Mouse (Mus musculus) hindbrain, postnatal 0 days (tissue): ENCODE results near the gene Sugp2. TPM values are rescaled to one million over a fixed set of nuclear protein-coding genes. Genes with fewer than 3 reads are reported as not detected.

Experiments
- ATAC-seq: fragments of 200-750 bp; cut with Nextera tagmentation; 2 replicates; pipeline ENCODE4 v1.8.0; 2017; ENCODE audit warnings: mild to moderate bottlenecking, moderate TSS enrichment, moderate library complexity
- DNase-seq: peaks from one replicate; pipeline ENCODE4 v3.0.0-alpha.2; 2015; ENCODE audit warnings: low spot score
- H3K27ac ChIP-seq: fragments of 300-500 bp; sonication (generic); 2 replicates; pipeline ENCODE4 v1.5.1; 2014; ENCODE audit warnings: mild to moderate bottlenecking
- H3K27me3 ChIP-seq: fragments of 300-500 bp; sonication (generic); 2 replicates; pipeline ENCODE4 v1.6.1; 2014; ENCODE audit warnings: low read length, mixed read lengths; ENCODE audit not compliant: insufficient read depth
- H3K36me3 ChIP-seq: fragments of 300-500 bp; sonication (generic); 2 replicates; pipeline ENCODE4 v1.6.1; 2014; ENCODE audit warnings: low read length, mixed read lengths; ENCODE audit not compliant: insufficient read depth
- H3K4me1 ChIP-seq: fragments of 300-500 bp; sonication (generic); 2 replicates; pipeline ENCODE4 v1.6.1; 2014; ENCODE audit warnings: antibody characterized with exemption, low read length, mixed read lengths; ENCODE audit not compliant: insufficient read depth
- H3K4me2 ChIP-seq: fragments of 300-500 bp; sonication (generic); 2 replicates; pipeline ENCODE4 v1.6.1; 2014; ENCODE audit warnings: low read depth, mild to moderate bottlenecking, low read length, moderate library complexity, mixed read lengths
- H3K4me3 ChIP-seq: fragments of 300-500 bp; sonication (generic); 2 replicates; pipeline ENCODE4 v1.5.1; 2014; ENCODE audit warnings: low read length
- H3K9ac ChIP-seq: fragments of 300-500 bp; sonication (generic); replicated peaks from 2 replicates; pipeline ENCODE4 v1.6.1; 2014; ENCODE audit warnings: mild to moderate bottlenecking, low read length, moderate library complexity, mixed read lengths
- H3K9me3 ChIP-seq: fragments of 300-500 bp; sonication (generic); 2 replicates; pipeline ENCODE4 v1.6.1; 2016; ENCODE audit warnings: low read length, mixed read lengths
- CTCF ChIP-seq: IDR thresholded peaks from 2 replicates; pipeline ENCODE4 v1.5.1; 2016; ENCODE audit warnings: antibody characterized with exemption, control low read depth, low read depth
- WGBS: fragments of 180-500 bp; shearing (Covaris S2); extraction: QIAGEN DNeasy Blood & Tissue Kit; methylation state at CpG from one replicate; pipeline ENCODE4 v1.1.7; 2014; 5-methylcytosine and 5-hydroxymethylcytosine counted together
- polyA plus RNA-seq: library from polyadenylated mRNA; unstranded; fragments of >200 nt; fragmentation: Nextera tagmentation; extraction: Ambion mirVana; gene quantifications from 2 replicates; pipeline ENCODE4 v1.2.1, GENCODE M21; 2015
- total RNA-seq: library from RNA; depleted of rRNA; stranded (reverse); fragments of >200 nt; gene quantifications from 2 replicates; pipeline ENCODE4 v1.2.3, GENCODE M21; 2014

Sugp2 gene
- total and polyA plus RNA-seq, 2 experiments from 2014 or later: 61.4 to 123 TPM

- peak; percentile 19 for DNase-seq
- peak overlapping the region; percentile 92 for H3K9ac ChIP-seq
- no peak for TF ChIP-seq CTCF
- peaks cover 11% of the 10 kb centered on the region; the same call in 1 of the 2 replicates for H3K4me1 ChIP-seq
- peak overlapping the region; percentile 92 for H3K4me3 ChIP-seq
- peak overlapping the region; percentile 74 for H3K4me2 ChIP-seq
- no peaks in the 10 kb centered on the region for H3K9me3 ChIP-seq
- ATAC-seq: peak; percentile 11; the same call in 1 of the 2 replicates
- peak overlapping the region; percentile 98 for H3K27ac ChIP-seq
- 6% methylated on average over 13 of the region's 13 CpGs for WGBS
- peaks cover 41% of the 10 kb centered on the region; the same call in 1 of the 2 replicates for H3K36me3 ChIP-seq
- H3K27me3 ChIP-seq: no peaks in the 10 kb centered on the region
Measured at GRCm38 (mm10) chr8:70233606-70234005, 420 bp upstream of the Sugp2 start.

DNA sequence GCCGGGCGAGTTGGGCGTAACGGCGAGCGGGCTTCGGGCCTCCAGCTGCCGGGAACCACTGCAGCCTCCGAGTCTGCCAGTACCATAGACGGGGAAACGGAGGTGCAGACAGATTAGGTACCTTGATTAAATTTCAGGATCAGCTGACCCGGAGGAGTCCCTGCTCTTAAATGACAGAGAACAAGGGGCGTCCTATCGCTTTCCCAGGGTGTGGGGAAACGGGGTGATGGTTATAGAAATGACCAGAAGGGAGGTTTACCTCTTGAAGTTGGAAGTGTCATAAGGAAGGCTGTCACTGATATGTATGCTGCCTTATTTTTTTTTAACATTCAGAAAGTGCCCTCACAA, 729 bp downstream of the Sugp2 start:
- Histone ChIP-seq H3K9ac (peak overlapping the region; percentile 92), H3K36me3 (peaks cover 39% of the 10 kb centered on the region; the same call in 1 of the 2 replicates), H3K27me3 (no peaks in the 10 kb centered on the region), H3K9me3 (no peaks in the 10 kb centered on the region), H3K4me3 (peak overlapping the region; percentile 92), H3K4me1 (peaks cover 11% of the 10 kb centered on the region; the same call in 1 of the 2 replicates), H3K27ac (peak overlapping the region; percentile 98), H3K4me2 (peak overlapping the region; percentile 74)
- WGBS: under 1% methylated on average over 15 of the region's 15 CpGs
- no peak for TF ChIP-seq CTCF
- DNase-seq (no peak), ATAC-seq (no peak)

DNA sequence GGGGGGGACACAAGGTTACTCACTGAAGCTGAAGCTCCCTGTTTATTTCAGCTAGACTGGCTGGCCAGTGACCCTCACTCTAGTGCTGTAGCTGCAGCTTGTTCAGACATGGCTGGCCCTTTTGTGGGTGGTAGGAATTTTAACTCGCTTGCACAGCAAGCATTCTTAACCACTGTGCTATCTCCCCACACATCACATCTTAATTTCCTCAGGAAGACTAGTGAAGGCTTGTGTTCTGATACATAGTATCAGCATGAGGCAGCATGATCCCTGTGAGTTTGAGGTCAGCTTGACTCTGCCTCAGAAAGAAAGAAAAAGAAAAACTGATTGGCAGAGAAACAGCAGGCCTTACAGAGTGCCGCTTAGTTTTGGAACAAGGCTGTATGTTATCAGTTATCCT, 3.8 kb downstream of the Sugp2 start:
- Histone ChIP-seq H3K27ac (no peak overlapping the region), H3K4me2 (no peak overlapping the region), H3K4me3 (no peak overlapping the region), H3K36me3 (peaks cover 54% of the 10 kb centered on the region; the same call in 1 of the 2 replicates), H3K9me3 (no peaks in the 10 kb centered on the region), H3K27me3 (no peaks in the 10 kb centered on the region), H3K9ac (no peak overlapping the region), H3K4me1 (peaks cover 7% of the 10 kb centered on the region; the same call in 1 of the 2 replicates)
- TF ChIP-seq CTCF: no peak
- no peak for ATAC-seq
- 84% methylated on average over 2 of the region's 2 CpGs for WGBS
- DNase-seq: no peak

- 88% methylated on average over 5 of the region's 5 CpGs for WGBS
- Histone ChIP-seq H3K9ac (no peak overlapping the region), H3K36me3 (peaks cover 67% of the 10 kb centered on the region), H3K4me2 (no peak overlapping the region), H3K4me1 (no peaks in the 10 kb centered on the region; the same call in 1 of the 2 replicates), H3K4me3 (no peak overlapping the region), H3K9me3 (no peaks in the 10 kb centered on the region), H3K27ac (no peak overlapping the region), H3K27me3 (no peaks in the 10 kb centered on the region)
- DNase-seq: no peak
- no peak for ATAC-seq
- TF ChIP-seq CTCF: no peak
Measured at GRCm38 (mm10) chr8:70240642-70241041, 6.6 kb downstream of the Sugp2 start.

GRCm38 (mm10) chr8:70246622-70247021, 12.6 kb downstream of the Sugp2 start:
- 84% methylated on average over 6 of the region's 6 CpGs for WGBS
- no peak for ATAC-seq
- Histone ChIP-seq H3K36me3 (peaks cover 60% of the 10 kb centered on the region), H3K4me3 (no peak overlapping the region), H3K9me3 (no peaks in the 10 kb centered on the region), H3K9ac (no peak overlapping the region), H3K27me3 (no peaks in the 10 kb centered on the region), H3K27ac (no peak overlapping the region), H3K4me2 (no peak overlapping the region), H3K4me1 (no peaks in the 10 kb centered on the region)
- DNase-seq: no peak
- no peak for TF ChIP-seq CTCF

GRCm38 (mm10) chr8:70247841-70248240, 13.8 kb downstream of the Sugp2 start:
- DNase-seq: peak; percentile 61
- H3K27me3 ChIP-seq: no peaks in the 10 kb centered on the region
- no peaks in the 10 kb centered on the region for H3K9me3 ChIP-seq
- no peak overlapping the region for H3K4me2 ChIP-seq
- H3K27ac ChIP-seq: no peak overlapping the region
- no peaks in the 10 kb centered on the region for H3K4me1 ChIP-seq
- H3K36me3 ChIP-seq: peaks cover 61% of the 10 kb centered on the region
- no peak overlapping the region for H3K4me3 ChIP-seq
- ATAC-seq: no peak
- no peak overlapping the region for H3K9ac ChIP-seq
- 67% methylated on average over 3 of the region's 3 CpGs for WGBS
- TF ChIP-seq CTCF: no peak

DNA sequence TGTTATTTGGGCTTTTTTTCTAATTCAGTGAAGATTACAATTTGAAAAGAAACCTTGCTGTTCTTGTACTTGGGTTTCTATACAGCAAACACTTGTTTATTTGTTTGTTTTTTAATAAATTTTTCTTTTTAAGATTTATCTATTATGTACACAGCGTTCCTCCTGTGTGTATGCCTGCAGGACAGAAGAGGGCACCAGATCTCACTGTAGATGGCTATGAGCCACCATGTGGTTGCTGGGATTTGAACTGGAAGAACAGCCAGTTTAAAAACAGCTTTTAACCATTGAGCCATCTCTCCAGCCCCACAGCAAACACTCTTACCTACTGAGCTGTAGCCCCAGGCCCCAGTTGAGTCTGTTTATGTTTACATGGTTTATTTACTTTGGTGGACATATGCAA, 20.6 kb downstream of the Sugp2 start:
- DNase-seq (no peak), ATAC-seq (no peak)
- whole genome bisulfite sequencing: 69% methylated on average over 1 of the region's 1 CpGs
- H3K4me2 ChIP-seq: no peak overlapping the region
- no peak overlapping the region for H3K9ac ChIP-seq
- H3K27ac ChIP-seq: no peak overlapping the region
- H3K9me3 ChIP-seq: no peaks in the 10 kb centered on the region
- H3K4me1 ChIP-seq: no peaks in the 10 kb centered on the region
- no peaks in the 10 kb centered on the region for H3K27me3 ChIP-seq
- H3K4me3 ChIP-seq: no peak overlapping the region
- peak; percentile 43 for TF ChIP-seq CTCF
- peaks cover 85% of the 10 kb centered on the region for H3K36me3 ChIP-seq
